Mouse (Mus musculus) c-Kit-positive CD71-positive TER-119-positive erythroid progenitor cells, embryonic 14.5 days (primary cell): ENCODE data around the gene Pdzd4.

Experiments
- DNase-seq: peaks from one replicate; pipeline ENCODE4 v3.0.0-alpha.2; 2013; ENCODE audit warnings: low spot score

Pdzd4 gene

DNA sequence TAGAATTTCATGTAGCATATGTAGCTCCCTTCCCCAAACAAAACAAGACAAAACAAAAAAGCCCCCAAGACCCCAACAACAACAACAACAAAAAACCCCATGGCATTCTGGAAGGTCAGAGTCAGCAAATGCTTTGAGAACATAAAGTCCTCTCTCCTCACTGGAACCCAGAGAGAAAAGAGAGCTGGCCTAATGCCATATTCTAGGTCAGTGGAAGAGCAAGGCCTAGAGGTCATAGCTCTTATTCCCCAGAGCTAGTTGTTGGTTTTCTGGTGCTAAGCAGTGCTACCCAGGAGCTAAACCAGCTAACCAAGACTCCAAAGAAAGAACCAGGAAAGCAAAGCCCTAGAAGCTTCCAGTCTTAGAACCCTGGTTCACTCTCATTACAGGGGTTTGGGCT is 39.1 kb downstream of the Pdzd4 start:
- no peak for DNase-seq

DNA sequence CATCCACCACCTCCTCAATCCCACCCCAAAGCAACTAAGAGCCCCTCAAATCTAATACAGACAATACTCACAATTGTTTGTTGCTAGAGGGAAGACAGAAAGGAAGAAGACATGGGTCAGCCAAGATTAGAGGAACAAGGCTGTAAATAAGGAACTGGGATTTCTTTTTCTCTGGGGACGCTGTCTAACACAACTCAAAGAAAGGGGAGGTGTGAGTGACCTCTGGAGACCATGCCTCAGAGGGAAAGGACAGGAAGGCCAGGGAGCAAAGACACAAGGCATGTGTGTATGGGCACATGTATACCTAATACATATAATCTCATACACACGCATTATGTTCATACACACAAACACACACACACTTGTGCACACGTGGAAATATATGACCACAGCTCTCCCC is 42.5 kb downstream of the Pdzd4 start:
- no peak for DNase-seq

DNA sequence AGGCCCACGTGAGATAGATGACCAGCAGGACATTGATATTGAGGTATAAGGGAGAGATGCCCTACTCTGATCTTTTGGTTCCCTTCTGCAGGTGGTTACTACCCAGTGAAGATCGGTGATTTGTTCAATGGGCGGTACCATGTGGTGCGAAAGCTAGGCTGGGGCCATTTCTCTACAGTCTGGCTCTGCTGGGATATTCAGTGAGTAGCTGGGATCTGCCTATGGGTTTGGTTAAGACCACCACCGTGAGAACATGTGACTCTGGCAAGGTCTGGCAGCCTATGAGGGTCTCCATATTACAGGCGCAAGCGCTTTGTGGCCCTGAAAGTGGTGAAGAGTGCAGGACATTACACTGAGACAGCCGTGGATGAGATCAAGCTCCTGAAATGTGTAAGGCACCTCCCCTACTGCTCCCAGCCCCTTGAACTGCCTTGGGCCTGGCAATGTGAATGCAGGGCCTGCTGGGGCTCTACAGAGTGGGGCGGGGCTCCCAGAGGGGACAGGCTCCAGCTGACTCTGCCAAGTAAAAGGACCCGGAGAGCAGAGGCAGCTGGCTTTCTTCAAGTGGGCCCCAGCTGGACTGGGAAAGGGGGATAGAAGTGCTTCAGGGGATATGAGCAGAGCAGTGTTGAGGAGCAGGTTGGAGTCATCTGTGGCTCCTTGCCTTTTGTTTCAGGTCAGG is 49.8 kb downstream of the Pdzd4 start:
- DNase-seq = no peak

GRCm38 (mm10) chrX:73774168-73774760 is 50.5 kb downstream of the Pdzd4 start, which contains the start of gene Srpk3:
Gene Srpk3, plus strand, starts transcription at chrX:73774405.
- DNase-seq = no peak

DNA sequence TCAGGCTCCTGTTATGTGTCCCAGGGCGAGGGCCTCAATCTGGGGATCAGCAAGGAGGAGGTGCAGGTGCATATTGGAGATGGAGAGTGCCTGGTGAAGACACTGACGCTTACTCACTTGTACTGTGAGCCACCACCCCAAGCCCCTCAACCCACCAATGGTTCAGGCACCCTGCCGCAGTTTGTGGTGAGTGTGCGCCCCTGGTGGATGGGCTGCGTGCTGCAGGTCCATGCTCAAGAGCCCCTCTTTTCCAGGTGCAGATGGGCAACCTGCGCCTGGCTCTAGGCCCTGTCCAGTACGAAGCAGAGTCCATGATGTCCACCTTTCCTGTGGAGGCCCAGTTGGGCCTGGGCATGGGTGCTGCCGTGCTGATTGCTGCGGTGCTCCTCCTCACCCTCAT is 57.5 kb downstream of the Pdzd4 start:
- no peak for DNase-seq

- no peak for DNase-seq
These were observed 59.5 kb downstream of the Pdzd4 start for GRCm38 (mm10) chrX:73765311-73765710.

- DNase-seq = no peak
These were observed 66.0 kb downstream of the Pdzd4 start for GRCm38 (mm10) chrX:73758611-73759290.

- DNase-seq = no peak
These were observed 68.2 kb downstream of the Pdzd4 start, which contains the start of gene Plxnb3 for GRCm38 (mm10) chrX:73756334-73757140. Gene Plxnb3, plus strand, starts transcription at chrX:73757090.

DNA sequence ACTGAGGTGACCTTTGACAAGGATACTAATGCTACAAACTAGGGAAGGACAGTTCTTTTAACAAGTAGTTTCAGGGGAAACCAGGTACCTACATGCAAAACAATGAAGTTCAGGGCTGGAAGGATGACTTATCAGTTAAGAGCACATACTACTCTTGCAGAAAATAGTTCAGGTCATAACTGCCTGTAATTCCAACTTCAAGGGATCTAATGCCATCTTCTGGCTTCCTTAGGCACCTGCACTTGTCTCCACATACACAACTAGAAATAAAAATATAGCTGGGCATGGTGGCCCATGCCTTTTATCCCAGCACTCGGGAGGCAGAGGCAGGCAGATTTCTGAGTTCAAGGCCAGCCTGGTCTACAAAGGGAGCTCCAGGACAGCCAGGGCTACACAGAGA is 75.8 kb downstream of the Pdzd4 start:
- no peak for DNase-seq

- no peak for DNase-seq
These were observed 79.8 kb downstream of the Pdzd4 start for GRCm38 (mm10) chrX:73744774-73745481.
